Mouse (Mus musculus): ENCODE results near the gene Dnaja4.
A peak's percentile ranks its signal among the peaks of the same experiment; 100 is the strongest.

DNA sequence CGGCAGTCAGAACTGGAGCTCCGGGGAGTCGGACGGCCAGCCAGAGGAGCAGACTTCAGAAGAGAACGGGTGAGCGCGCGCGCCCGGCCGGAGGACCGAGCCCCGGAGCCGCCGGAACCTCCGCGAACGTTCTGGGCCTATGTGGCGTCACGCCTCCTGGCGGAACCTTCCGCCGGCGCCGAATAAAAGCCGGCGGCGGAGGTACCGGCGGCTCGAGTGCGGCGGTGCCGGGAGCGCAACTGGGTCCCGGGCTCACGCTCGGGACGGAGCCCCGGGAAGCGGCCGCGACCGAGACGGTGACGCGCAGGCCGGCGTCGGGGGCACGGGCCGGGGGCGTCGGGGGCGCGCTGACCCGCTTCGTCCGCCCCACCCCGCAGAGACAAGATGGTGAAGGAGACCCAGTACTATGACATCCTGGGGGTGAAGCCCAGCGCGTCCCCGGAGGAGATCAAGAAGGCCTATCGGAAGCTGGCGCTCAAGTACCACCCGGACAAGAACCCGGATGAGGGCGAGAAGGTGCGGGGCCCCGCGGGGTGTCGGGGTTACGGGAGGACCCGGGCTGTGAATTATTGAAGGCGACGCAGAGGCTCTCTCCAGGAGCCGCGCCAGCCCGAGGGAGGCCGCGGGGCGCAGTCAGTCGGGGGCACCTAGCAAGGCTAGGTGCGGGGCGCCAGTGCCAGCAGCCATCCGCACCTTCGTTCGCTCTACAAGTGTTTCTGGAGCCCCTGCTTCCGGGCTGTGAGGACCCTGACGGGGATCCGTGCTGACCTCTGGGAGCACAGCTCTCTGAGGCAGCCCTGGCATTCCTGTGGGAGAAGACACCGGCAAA is 886 bp downstream of the Dnaja4 start:
- TF ChIP-seq POLR2A (IDR thresholded peaks at IDR 0.05; ENCODE audit: insufficient read depth, low read depth, low read length) (peak; percentile 83), CTCF (IDR thresholded peaks at IDR 0.05) (no peak; the same call in 1 of the 2 replicates), EP300 (IDR thresholded peaks at IDR 0.05; ENCODE audit: insufficient read depth, low read depth, low read length) (no peak)
